Mouse (Mus musculus): ENCODE data around the gene Lipt2.

The Lipt2 gene

GRCm38 (mm10) chr7:100159105-100159841, at the start of gene Lipt2:
Gene Lipt2, plus strand, starts transcription at chr7:100159277.
- DNase-seq (ENCODE audit: low spot score in 2 of 2), result peak; percentile 88 to 94

- DNase-seq (ENCODE audit: low spot score in 2 of 2), result no peak
Observed at GRCm38 (mm10) chr7:100111506-100111905, 47.6 kb upstream of the Lipt2 start.

- DNase-seq (ENCODE audit: low spot score in 2 of 2), result no peak
Observed at GRCm38 (mm10) chr7:100113821-100114220, 45.3 kb upstream of the Lipt2 start.

GRCm38 (mm10) chr7:100114279-100114678, 44.8 kb upstream of the Lipt2 start:
- DNase-seq (ENCODE audit: low spot score in 2 of 2), result no peak

GRCm38 (mm10) chr7:100120791-100121261, 38.3 kb upstream of the Lipt2 start:
- DNase-seq (ENCODE audit: low spot score in 2 of 2), result no peak

- peak; percentile 99 to 100 for DNase-seq (ENCODE audit: low spot score in 2 of 2)
Observed at GRCm38 (mm10) chr7:100121376-100121789, 37.7 kb upstream of the Lipt2 start, which contains the start of gene Pold3. Gene Pold3, minus strand, starts transcription at chr7:100121565.

GRCm38 (mm10) chr7:100123486-100123885, 35.6 kb upstream of the Lipt2 start:
- no peak for DNase-seq (ENCODE audit: low spot score in 2 of 2)

- no peak for DNase-seq (ENCODE audit: low spot score in 2 of 2)
Observed at GRCm38 (mm10) chr7:100124211-100124610, 34.9 kb upstream of the Lipt2 start.

- DNase-seq (ENCODE audit: low spot score in 2 of 2), result no peak
Observed at GRCm38 (mm10) chr7:100125166-100125565, 33.9 kb upstream of the Lipt2 start.

GRCm38 (mm10) chr7:100126514-100126913, 32.6 kb upstream of the Lipt2 start:
- no peak for DNase-seq (ENCODE audit: low spot score in 2 of 2)

GRCm38 (mm10) chr7:100128262-100129041, 30.6 kb upstream of the Lipt2 start:
- DNase-seq (ENCODE audit: low spot score in 2 of 2), result no peak

GRCm38 (mm10) chr7:100130592-100130991, 28.5 kb upstream of the Lipt2 start:
- DNase-seq (ENCODE audit: low spot score in 2 of 2), result no peak

- DNase-seq (ENCODE audit: low spot score in 2 of 2), result no peak
Observed at GRCm38 (mm10) chr7:100132379-100132778, 26.7 kb upstream of the Lipt2 start.

GRCm38 (mm10) chr7:100137038-100137437, 22.0 kb upstream of the Lipt2 start:
- DNase-seq (ENCODE audit: low spot score in 2 of 2), result no peak

- DNase-seq (ENCODE audit: low spot score in 2 of 2), result no peak
Observed at GRCm38 (mm10) chr7:100138075-100138474, 21.0 kb upstream of the Lipt2 start.

- no peak for DNase-seq (ENCODE audit: low spot score in 2 of 2)
Observed at GRCm38 (mm10) chr7:100140591-100140990, 18.5 kb upstream of the Lipt2 start.

- DNase-seq (ENCODE audit: low spot score in 2 of 2), result no peak
Observed at GRCm38 (mm10) chr7:100148586-100148985, 10.5 kb upstream of the Lipt2 start.

GRCm38 (mm10) chr7:100150086-100150485, 9.0 kb upstream of the Lipt2 start:
- no peak for DNase-seq (ENCODE audit: low spot score in 2 of 2)

- no peak for DNase-seq (ENCODE audit: low spot score in 2 of 2)
Observed at GRCm38 (mm10) chr7:100150626-100151025, 8.5 kb upstream of the Lipt2 start.

- DNase-seq (ENCODE audit: low spot score in 2 of 2), result no peak
Observed at GRCm38 (mm10) chr7:100157669-100158068, 1.4 kb upstream of the Lipt2 start.

- no peak for DNase-seq (ENCODE audit: low spot score in 2 of 2)
Observed at GRCm38 (mm10) chr7:100160006-100160405, 929 bp downstream of the Lipt2 start.

GRCm38 (mm10) chr7:100163506-100163905, 4.4 kb downstream of the Lipt2 start:
- no peak for DNase-seq (ENCODE audit: low spot score in 2 of 2)

- no peak for DNase-seq (ENCODE audit: low spot score in 2 of 2)
Observed at GRCm38 (mm10) chr7:100168654-100169053, 9.6 kb downstream of the Lipt2 start.

Measured in urinary bladder, adult 18-20 months (tissue).